Mouse (Mus musculus) forebrain, embryonic 12.5 days (tissue): ENCODE results near the gene Il5ra. TPM values are rescaled to one million over a fixed set of nuclear protein-coding genes. Genes with fewer than 3 reads are reported as not detected.

Experiments
- ATAC-seq: fragments of 200-750 bp; cut with Nextera tagmentation; 2 replicates; pipeline ENCODE4 v1.8.0; 2017; ENCODE audit warnings: moderate TSS enrichment; ENCODE audit not compliant: low FRiP score
- H3K27ac ChIP-seq: fragments of 300-500 bp; sonication (generic); 2 replicates; pipeline ENCODE4 v1.5.1; 2016; ENCODE audit warnings: mild to moderate bottlenecking
- H3K27me3 ChIP-seq: fragments of 300-500 bp; sonication (generic); 2 replicates; pipeline ENCODE4 v1.6.1; 2016; ENCODE audit warnings: mild to moderate bottlenecking
- H3K36me3 ChIP-seq: fragments of 300-500 bp; sonication (generic); replicated peaks from 2 replicates; pipeline ENCODE4 v1.6.1; 2016; ENCODE audit warnings: mild to moderate bottlenecking
- H3K4me1 ChIP-seq: fragments of 300-500 bp; sonication (generic); 2 replicates; pipeline ENCODE4 v1.6.1; 2016
- H3K4me2 ChIP-seq: fragments of 300-500 bp; sonication (generic); 2 replicates; pipeline ENCODE4 v1.6.1; 2016; ENCODE audit warnings: mild to moderate bottlenecking, moderate library complexity
- H3K4me3 ChIP-seq: fragments of 300-500 bp; sonication (generic); replicated peaks from 2 replicates; pipeline ENCODE4 v1.5.1; 2016; ENCODE audit warnings: mild to moderate bottlenecking
- H3K9ac ChIP-seq: fragments of 300-500 bp; sonication (generic); 2 replicates; pipeline ENCODE4 v1.6.1; 2016; ENCODE audit warnings: mild to moderate bottlenecking
- H3K9me3 ChIP-seq: fragments of 300-500 bp; sonication (generic); 2 replicates; pipeline ENCODE4 v1.6.1; 2016
- WGBS: fragments of 180-500 bp; shearing (Covaris S2); methylation state at CpG from one replicate; pipeline ENCODE4 v1.1.7; 2016; 5-methylcytosine and 5-hydroxymethylcytosine counted together
- polyA plus RNA-seq: library from polyadenylated mRNA; unstranded; fragments of >200 nt; fragmentation: Nextera tagmentation; extraction: Ambion mirVana; gene quantifications from 2 replicates; pipeline ENCODE4 v1.2.1, GENCODE M21; 2016

Il5ra gene
- not detected in 2 replicates for polyA plus RNA-seq

- Histone ChIP-seq H3K27me3 (no peaks in the 10 kb centered on the region), H3K4me1 (no peaks in the 10 kb centered on the region), H3K27ac (no peak within 1 kb of the TSS), H3K4me3 (no peak within 1 kb of the TSS), H3K4me2 (no peak within 1 kb of the TSS), H3K36me3 (no peaks in the 10 kb centered on the region), H3K9ac (no peak within 1 kb of the TSS), H3K9me3 (no peaks in the 10 kb centered on the region)
- 79% methylated on average over 6 of the region's 6 CpGs for WGBS
- ATAC-seq, result no peak
Observed at GRCm38 (mm10) chr6:106748887-106749388, at the start of gene Il5ra. Il5ra (minus strand) TSS chr6:106749037.

GRCm38 (mm10) chr6:106794094-106794814 is 45.4 kb upstream of the Il5ra start:
- Histone ChIP-seq H3K36me3 (peaks cover 33% of the 10 kb centered on the region), H3K4me3 (no peak overlapping the region), H3K27me3 (no peaks in the 10 kb centered on the region), H3K27ac (no peak overlapping the region), H3K4me2 (no peak overlapping the region), H3K4me1 (peaks cover 10% of the 10 kb centered on the region), H3K9me3 (no peaks in the 10 kb centered on the region), H3K9ac (no peak overlapping the region)
- ATAC-seq, result no peak
- WGBS, result 94% methylated on average over 13 of the region's 13 CpGs

- ATAC-seq, result no peak
- WGBS, result 95% methylated on average over 10 of the region's 10 CpGs
Observed at GRCm38 (mm10) chr6:106793621-106794020, 44.8 kb upstream of the Il5ra start.

GRCm38 (mm10) chr6:106793088-106793487 is 44.3 kb upstream of the Il5ra start:
- 96% methylated on average over 7 of the region's 7 CpGs for WGBS
- H3K4me1 ChIP-seq, result no peaks in the 10 kb centered on the region
- no peak overlapping the region for H3K4me3 ChIP-seq
- H3K4me2 ChIP-seq, result no peak overlapping the region
- no peak overlapping the region for H3K9ac ChIP-seq
- no peak overlapping the region for H3K27ac ChIP-seq
- no peaks in the 10 kb centered on the region for H3K9me3 ChIP-seq
- H3K27me3 ChIP-seq, result no peaks in the 10 kb centered on the region
- ATAC-seq, result no peak
- peaks cover 33% of the 10 kb centered on the region for H3K36me3 ChIP-seq

More at GRCm38 (mm10) chr6:106793621-106794020, 44.8 kb upstream of the Il5ra start:
- Histone ChIP-seq H3K9me3 (no peaks in the 10 kb centered on the region), H3K9ac (no peak overlapping the region), H3K27ac (no peak overlapping the region), H3K27me3 (no peaks in the 10 kb centered on the region), H3K4me3 (no peak overlapping the region), H3K4me1 (peaks cover 4% of the 10 kb centered on the region), H3K36me3 (peaks cover 33% of the 10 kb centered on the region), H3K4me2 (no peak overlapping the region)

- peaks cover 34% of the 10 kb centered on the region for H3K36me3 ChIP-seq
Observed at GRCm38 (mm10) chr6:106792486-106792885, 43.6 kb upstream of the Il5ra start.

GRCm38 (mm10) chr6:106791429-106791828 is 42.6 kb upstream of the Il5ra start:
- H3K27ac ChIP-seq, result no peak overlapping the region
- H3K4me3 ChIP-seq, result no peak overlapping the region
- WGBS, result 95% methylated on average over 8 of the region's 8 CpGs
- peaks cover 42% of the 10 kb centered on the region for H3K36me3 ChIP-seq
- H3K9ac ChIP-seq, result no peak overlapping the region
- no peaks in the 10 kb centered on the region for H3K4me1 ChIP-seq
- H3K27me3 ChIP-seq, result no peaks in the 10 kb centered on the region
- no peaks in the 10 kb centered on the region for H3K9me3 ChIP-seq
- no peak for ATAC-seq
- no peak overlapping the region for H3K4me2 ChIP-seq

More at GRCm38 (mm10) chr6:106792486-106792885, 43.6 kb upstream of the Il5ra start:
- Histone ChIP-seq H3K4me1 (no peaks in the 10 kb centered on the region), H3K9ac (no peak overlapping the region), H3K27me3 (no peaks in the 10 kb centered on the region), H3K4me2 (no peak overlapping the region), H3K9me3 (no peaks in the 10 kb centered on the region), H3K27ac (no peak overlapping the region), H3K4me3 (no peak overlapping the region)
- 91% methylated on average over 5 of the region's 5 CpGs for WGBS
- ATAC-seq, result no peak

GRCm38 (mm10) chr6:106787138-106787537 is 38.3 kb upstream of the Il5ra start:
- Histone ChIP-seq H3K4me2 (no peak overlapping the region), H3K27ac (no peak overlapping the region), H3K4me3 (no peak overlapping the region), H3K4me1 (no peaks in the 10 kb centered on the region), H3K27me3 (no peaks in the 10 kb centered on the region), H3K36me3 (peaks cover 33% of the 10 kb centered on the region), H3K9ac (no peak overlapping the region), H3K9me3 (no peaks in the 10 kb centered on the region)
- 94% methylated on average over 3 of the region's 3 CpGs for WGBS
- ATAC-seq, result no peak

GRCm38 (mm10) chr6:106770046-106770445 is 21.2 kb upstream of the Il5ra start:
- peaks cover 11% of the 10 kb centered on the region for H3K4me1 ChIP-seq
- H3K36me3 ChIP-seq, result peaks cover 22% of the 10 kb centered on the region; the same call in 1 of the 2 replicates
- H3K9me3 ChIP-seq, result no peaks in the 10 kb centered on the region
- peak overlapping the region; percentile 94 for H3K4me2 ChIP-seq
- ATAC-seq, result no peak
- no peak overlapping the region for H3K27ac ChIP-seq
- H3K4me3 ChIP-seq, result peak overlapping the region; percentile 79
- 43% methylated on average over 4 of the region's 4 CpGs for WGBS
- peak overlapping the region; percentile 63 for H3K9ac ChIP-seq
- 0 out of 2 replicates have a peak, but pooled peaks cover 4% of the 10 kb centered on the region for H3K27me3 ChIP-seq

GRCm38 (mm10) chr6:106769290-106769866 is 20.5 kb upstream of the Il5ra start:
- 2% methylated on average over 33 of the region's 33 CpGs for WGBS
- H3K9me3 ChIP-seq, result no peaks in the 10 kb centered on the region
- H3K4me1 ChIP-seq, result peaks cover 11% of the 10 kb centered on the region
- H3K4me3 ChIP-seq, result peak overlapping the region; percentile 79
- ATAC-seq, result peak; percentile 77; the same call in 1 of the 2 replicates
- peak overlapping the region; percentile 94 for H3K4me2 ChIP-seq
- H3K27me3 ChIP-seq, result 0 out of 2 replicates have a peak, but pooled peaks cover 4% of the 10 kb centered on the region
- peak overlapping the region; percentile 63 for H3K9ac ChIP-seq
- H3K27ac ChIP-seq, result no peak overlapping the region
- peaks cover 19% of the 10 kb centered on the region; the same call in 1 of the 2 replicates for H3K36me3 ChIP-seq

GRCm38 (mm10) chr6:106768640-106769289 is 19.9 kb upstream of the Il5ra start, which contains the start of gene Trnt1:
Trnt1 (plus strand) TSS chr6:106769120.
- ATAC-seq, result peak; percentile 100
- H3K9me3 ChIP-seq, result no peaks in the 10 kb centered on the region
- peak within 1 kb of the TSS; percentile 94 for H3K4me2 ChIP-seq
- no peak within 1 kb of the TSS for H3K27ac ChIP-seq
- peaks cover 11% of the 10 kb centered on the region for H3K4me1 ChIP-seq
- peaks cover 18% of the 10 kb centered on the region; the same call in 1 of the 2 replicates for H3K36me3 ChIP-seq
- H3K4me3 ChIP-seq, result peak within 1 kb of the TSS; percentile 79
- peak within 1 kb of the TSS; percentile 63 for H3K9ac ChIP-seq
- 9% methylated on average over 35 of the region's 35 CpGs for WGBS
- 0 out of 2 replicates have a peak, but pooled peaks cover 4% of the 10 kb centered on the region for H3K27me3 ChIP-seq

- H3K4me3 ChIP-seq, result no peak overlapping the region
- H3K27ac ChIP-seq, result no peak overlapping the region
- no peak for ATAC-seq
- H3K36me3 ChIP-seq, result peaks cover 5% of the 10 kb centered on the region; the same call in 1 of the 2 replicates
- 75% methylated on average over 4 of the region's 4 CpGs for WGBS
- no peak overlapping the region for H3K9ac ChIP-seq
- H3K4me2 ChIP-seq, result no peak overlapping the region
- peaks cover 11% of the 10 kb centered on the region for H3K4me1 ChIP-seq
- no peaks in the 10 kb centered on the region for H3K9me3 ChIP-seq
- 0 out of 2 replicates have a peak, but pooled peaks cover 4% of the 10 kb centered on the region for H3K27me3 ChIP-seq
Observed at GRCm38 (mm10) chr6:106766774-106767173, 17.9 kb upstream of the Il5ra start.

GRCm38 (mm10) chr6:106765892-106766291 is 17.1 kb upstream of the Il5ra start:
- H3K4me2 ChIP-seq, result no peak overlapping the region
- no peak overlapping the region for H3K27ac ChIP-seq
- 0 out of 2 replicates have a peak, but pooled peaks cover 4% of the 10 kb centered on the region for H3K27me3 ChIP-seq
- H3K9ac ChIP-seq, result no peak overlapping the region
- ATAC-seq, result no peak
- no peaks in the 10 kb centered on the region for H3K9me3 ChIP-seq
- peaks cover 11% of the 10 kb centered on the region for H3K4me1 ChIP-seq
- WGBS, result 87% methylated on average over 1 of the region's 1 CpGs
- H3K4me3 ChIP-seq, result no peak overlapping the region
- no peaks in the 10 kb centered on the region for H3K36me3 ChIP-seq
